Mouse (Mus musculus) lung, embryonic 16.5 days (tissue): ENCODE measurements around the gene Tex21. TPM values are rescaled to one million over a fixed set of nuclear protein-coding genes. Genes with fewer than 3 reads are reported as not detected.

Source experiments
- ATAC-seq: fragments of 200-750 bp; cut with Nextera tagmentation; 2 replicates; pipeline ENCODE4 v1.8.0; 2017; ENCODE audit warnings: low read depth, mild to moderate bottlenecking, moderate library complexity
- H3K27ac ChIP-seq: fragments of 300-500 bp; sonication (generic); 2 replicates; pipeline ENCODE4 v1.5.1; 2014; ENCODE audit warnings: mild to moderate bottlenecking, control low read depth, low read length
- H3K27me3 ChIP-seq: fragments of 300-500 bp; sonication (generic); 2 replicates; pipeline ENCODE4 v1.6.1; 2014; ENCODE audit warnings: low read depth, low read length, mixed read lengths; ENCODE audit not compliant: control insufficient read depth, insufficient read depth
- H3K36me3 ChIP-seq: fragments of 300-500 bp; sonication (generic); 2 replicates; pipeline ENCODE4 v1.6.1; 2014; ENCODE audit warnings: low read length; ENCODE audit not compliant: control insufficient read depth, insufficient read depth
- H3K4me1 ChIP-seq: fragments of 300-500 bp; sonication (generic); replicated peaks from 2 replicates; pipeline ENCODE4 v1.6.1; 2014; ENCODE audit warnings: low read length, mixed read lengths; ENCODE audit not compliant: control insufficient read depth, insufficient read depth
- H3K4me2 ChIP-seq: fragments of 300-500 bp; sonication (generic); 2 replicates; pipeline ENCODE4 v1.6.1; 2014; ENCODE audit warnings: low read depth, low read length, control low read depth
- H3K4me3 ChIP-seq: fragments of 300-500 bp; sonication (generic); 2 replicates; pipeline ENCODE4 v1.5.1; 2014; ENCODE audit warnings: mild to moderate bottlenecking, low read length, control low read depth
- H3K9ac ChIP-seq: fragments of 300-500 bp; sonication (generic); 2 replicates; pipeline ENCODE4 v1.6.1; 2014; ENCODE audit warnings: low read length, control low read depth
- H3K9me3 ChIP-seq: fragments of 300-500 bp; sonication (generic); 2 replicates; pipeline ENCODE4 v1.6.1; 2016; ENCODE audit warnings: low read length; ENCODE audit not compliant: control insufficient read depth
- WGBS: fragments of 180-500 bp; shearing (Covaris S2); extraction: QIAGEN DNeasy Blood & Tissue Kit; methylation state at CpG from one replicate; pipeline ENCODE4 v1.1.7; 2014; 5-methylcytosine and 5-hydroxymethylcytosine counted together
- polyA plus RNA-seq: library from polyadenylated mRNA; unstranded; fragments of >200 nt; fragmentation: Nextera tagmentation; extraction: Ambion mirVana; gene quantifications from 2 replicates; pipeline ENCODE4 v1.2.1, GENCODE M21; 2015

Gene Tex21
- polyA plus RNA-seq, 1 experiment from 2014 or later = not detected

DNA sequence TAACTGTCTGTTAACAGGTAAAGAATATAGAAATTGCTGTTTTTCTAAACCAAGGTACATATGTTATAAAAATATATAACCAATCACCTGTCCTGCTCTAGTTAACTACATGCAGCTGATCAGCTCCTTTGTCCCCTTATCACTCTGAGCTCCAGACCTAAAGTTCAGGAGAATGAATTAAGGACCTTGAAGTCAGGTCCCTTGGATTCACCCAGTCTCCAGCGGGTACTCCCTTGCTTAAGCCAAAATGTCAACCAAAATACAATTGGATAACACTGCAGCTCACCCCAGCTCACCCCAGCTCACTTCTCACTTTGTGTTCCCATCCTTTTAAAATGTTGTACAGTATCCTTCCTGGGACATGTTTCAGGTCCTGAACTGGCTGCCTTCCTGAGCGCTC is 7.0 kb upstream of the Tex21 start:
- peaks cover 13% of the 10 kb centered on the region for H3K4me1 ChIP-seq
- ATAC-seq = no peak
- H3K27ac ChIP-seq = no peak overlapping the region
- no peaks in the 10 kb centered on the region for H3K27me3 ChIP-seq
- 75% methylated on average over 2 of the region's 2 CpGs for WGBS
- H3K9me3 ChIP-seq = no peaks in the 10 kb centered on the region
- H3K4me2 ChIP-seq = no peak overlapping the region
- H3K4me3 ChIP-seq = no peak overlapping the region
- H3K9ac ChIP-seq = no peak overlapping the region
- H3K36me3 ChIP-seq = no peaks in the 10 kb centered on the region

DNA sequence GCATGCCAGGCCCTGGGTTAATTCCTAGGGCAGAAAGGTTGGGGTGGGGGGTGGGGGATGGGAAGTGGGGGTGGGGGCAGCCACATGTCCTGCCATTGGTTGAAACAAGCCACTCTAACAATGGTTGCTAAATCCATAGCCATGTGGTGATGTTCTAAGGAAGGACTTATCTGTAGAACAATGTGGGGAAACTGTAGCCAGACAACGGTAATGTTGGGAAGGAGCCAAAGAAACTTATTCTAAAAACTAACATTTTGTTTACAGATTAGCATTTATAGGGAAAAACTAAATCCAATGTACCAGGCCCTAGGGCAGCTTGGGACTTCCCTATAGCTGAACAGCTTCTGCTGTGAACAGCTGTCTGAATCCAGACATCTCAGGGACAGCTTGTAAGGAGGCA is 6.5 kb upstream of the Tex21 start:
- no peak overlapping the region for H3K27ac ChIP-seq

DNA sequence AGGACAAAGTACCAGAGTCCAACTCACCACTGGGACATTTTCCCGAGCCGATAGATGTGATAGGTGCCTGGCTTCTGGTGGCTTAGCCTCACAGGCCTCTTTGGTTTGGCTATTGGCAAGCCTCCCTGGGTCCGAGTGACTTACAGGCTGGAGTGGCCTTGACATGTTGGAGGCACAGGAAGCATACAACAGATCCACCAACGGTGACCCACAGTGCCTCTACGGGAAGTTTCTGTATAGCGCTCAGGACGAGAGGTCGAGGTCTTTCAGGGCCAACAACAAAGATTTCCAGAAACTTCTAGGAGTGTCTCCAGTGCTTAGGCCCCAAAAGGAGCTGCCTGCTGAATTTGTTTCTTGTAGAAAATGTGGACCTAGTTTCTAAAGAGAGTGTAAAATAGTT is 1.6 kb downstream of the Tex21 start:
- Histone ChIP-seq H3K27me3 (no peaks in the 10 kb centered on the region), H3K9ac (no peak overlapping the region), H3K9me3 (no peaks in the 10 kb centered on the region), H3K27ac (no peak overlapping the region), H3K4me2 (no peak overlapping the region), H3K4me1 (no peaks in the 10 kb centered on the region), H3K36me3 (no peaks in the 10 kb centered on the region), H3K4me3 (no peak overlapping the region)
- 80% methylated on average over 8 of the region's 8 CpGs for WGBS
- no peak for ATAC-seq

More for the DNA sequence above, 6.5 kb upstream of the Tex21 start:
- H3K4me3 ChIP-seq = no peak overlapping the region
- H3K27me3 ChIP-seq = no peaks in the 10 kb centered on the region
- no peaks in the 10 kb centered on the region for H3K9me3 ChIP-seq
- no peak for ATAC-seq
- 53% methylated on average over 1 of the region's 1 CpGs for WGBS
- H3K36me3 ChIP-seq = no peaks in the 10 kb centered on the region
- H3K4me1 ChIP-seq = peaks cover 13% of the 10 kb centered on the region
- no peak overlapping the region for H3K4me2 ChIP-seq
- H3K9ac ChIP-seq = no peak overlapping the region

DNA sequence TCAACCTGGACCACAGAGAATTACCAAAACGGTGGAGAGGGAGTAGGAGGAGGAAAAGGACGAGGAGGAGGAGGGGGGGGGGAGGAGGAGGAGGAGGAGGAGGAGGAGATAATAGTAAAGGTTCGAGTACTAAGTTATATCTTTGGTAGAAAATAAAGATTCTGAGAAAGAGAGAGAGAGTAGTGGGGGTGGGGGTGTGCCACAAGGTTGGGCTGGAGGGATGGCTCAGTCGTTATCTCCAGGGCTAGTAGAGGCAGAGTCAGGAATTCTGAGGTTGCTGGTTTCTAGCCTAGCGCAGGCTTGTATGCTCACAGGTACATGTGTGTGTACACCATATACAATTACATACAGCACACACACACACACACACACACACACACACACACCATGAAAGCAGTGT is 4.7 kb downstream of the Tex21 start:
- no peaks in the 10 kb centered on the region for H3K9me3 ChIP-seq
- no peaks in the 10 kb centered on the region for H3K4me1 ChIP-seq
- H3K27ac ChIP-seq = no peak overlapping the region
- 46% methylated on average over 5 of the region's 5 CpGs for WGBS
- H3K4me3 ChIP-seq = no peak overlapping the region
- H3K36me3 ChIP-seq = no peaks in the 10 kb centered on the region
- no peaks in the 10 kb centered on the region for H3K27me3 ChIP-seq
- H3K4me2 ChIP-seq = no peak overlapping the region
- no peak overlapping the region for H3K9ac ChIP-seq
- no peak for ATAC-seq

DNA sequence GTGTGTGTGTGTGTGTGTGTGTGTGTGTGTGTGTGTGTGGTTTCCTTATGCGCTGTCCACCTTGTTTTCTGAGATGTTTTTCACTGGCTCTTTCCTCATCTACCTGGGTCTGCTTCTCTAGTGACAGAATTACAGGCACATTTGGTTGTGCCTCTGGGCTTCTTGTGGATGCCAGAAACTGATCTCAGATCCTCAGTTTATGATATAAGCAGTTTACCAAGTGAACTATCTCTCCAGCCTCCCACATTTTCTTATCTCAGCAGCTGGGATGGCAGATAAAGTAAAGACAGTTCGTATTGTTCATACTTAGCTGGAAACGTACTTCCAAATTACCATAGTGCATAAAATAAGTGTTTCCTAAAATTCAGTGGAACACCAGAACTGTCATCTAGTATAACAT is 5.5 kb downstream of the Tex21 start:
- Histone ChIP-seq H3K36me3 (no peaks in the 10 kb centered on the region), H3K4me3 (no peak overlapping the region), H3K9me3 (no peaks in the 10 kb centered on the region), H3K27me3 (no peaks in the 10 kb centered on the region), H3K9ac (no peak overlapping the region), H3K4me1 (no peaks in the 10 kb centered on the region), H3K27ac (no peak overlapping the region), H3K4me2 (no peak overlapping the region)
- ATAC-seq = no peak
- 65% methylated on average over 3 of the region's 3 CpGs for WGBS

DNA sequence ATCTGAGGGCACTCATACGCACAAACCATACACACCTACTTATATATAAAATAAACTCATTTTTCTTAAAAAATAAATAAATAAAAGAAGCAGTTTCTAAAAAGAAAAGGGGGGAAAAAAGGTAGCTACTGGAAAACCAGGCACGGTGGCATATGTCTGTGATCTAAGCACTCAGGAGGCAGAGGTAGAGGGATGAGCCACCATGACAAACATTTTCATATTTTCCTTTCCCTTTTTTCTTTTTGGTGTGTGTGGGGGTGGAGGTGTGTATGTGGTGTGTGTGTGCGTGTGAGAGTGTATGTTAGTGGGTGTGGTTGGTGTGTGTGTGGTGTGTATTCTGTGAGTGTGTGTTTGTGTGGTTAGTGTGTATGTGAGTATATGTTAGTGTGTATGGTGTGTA is 5.9 kb downstream of the Tex21 start:
- no peak for ATAC-seq
- no peak overlapping the region for H3K9ac ChIP-seq
- no peak overlapping the region for H3K4me2 ChIP-seq
- no peaks in the 10 kb centered on the region for H3K9me3 ChIP-seq
- no peak overlapping the region for H3K27ac ChIP-seq
- H3K27me3 ChIP-seq = no peaks in the 10 kb centered on the region
- 83% methylated on average over 3 of the region's 3 CpGs for WGBS
- no peaks in the 10 kb centered on the region for H3K4me1 ChIP-seq
- no peaks in the 10 kb centered on the region for H3K36me3 ChIP-seq
- no peak overlapping the region for H3K4me3 ChIP-seq

DNA sequence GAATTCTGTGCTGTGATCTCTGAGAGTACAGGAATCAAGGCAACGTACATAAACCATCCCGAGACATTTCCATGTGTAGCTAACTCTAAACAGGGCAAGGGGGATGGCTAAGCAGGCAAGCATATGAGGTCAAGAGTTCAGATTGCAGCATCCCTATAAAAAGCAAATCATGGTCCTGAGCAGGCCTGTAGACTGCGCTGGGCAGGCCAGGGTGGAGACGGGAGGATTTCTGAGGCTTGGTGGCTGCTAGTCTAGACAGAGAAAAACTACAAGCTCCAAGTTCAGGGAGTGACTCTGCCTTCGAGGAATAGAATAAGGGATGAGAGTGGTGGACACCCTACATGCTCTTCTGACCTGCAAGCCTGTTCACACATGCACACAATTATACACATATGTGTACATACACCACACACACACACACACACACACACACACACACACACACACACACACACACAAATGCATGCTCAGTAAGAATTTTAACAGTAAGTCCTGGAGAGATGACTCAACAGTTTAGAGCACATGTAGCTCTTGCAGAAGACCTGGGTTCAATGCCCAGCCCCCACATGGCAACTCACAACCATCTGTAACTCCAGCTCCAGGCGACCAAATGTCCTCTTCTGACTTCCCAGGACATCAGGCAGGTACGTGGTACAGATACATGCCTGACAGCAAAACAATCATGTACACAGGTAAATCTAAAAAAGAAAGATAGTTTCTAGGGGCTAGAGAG is 6.5 kb downstream of the Tex21 start:
- Histone ChIP-seq H3K4me3 (no peak overlapping the region), H3K4me2 (no peak overlapping the region), H3K27me3 (no peaks in the 10 kb centered on the region), H3K9ac (no peak overlapping the region), H3K4me1 (no peaks in the 10 kb centered on the region), H3K27ac (no peak overlapping the region), H3K9me3 (no peaks in the 10 kb centered on the region), H3K36me3 (no peaks in the 10 kb centered on the region)
- no peak for ATAC-seq
- WGBS = 63% methylated on average over 7 of the region's 7 CpGs

DNA sequence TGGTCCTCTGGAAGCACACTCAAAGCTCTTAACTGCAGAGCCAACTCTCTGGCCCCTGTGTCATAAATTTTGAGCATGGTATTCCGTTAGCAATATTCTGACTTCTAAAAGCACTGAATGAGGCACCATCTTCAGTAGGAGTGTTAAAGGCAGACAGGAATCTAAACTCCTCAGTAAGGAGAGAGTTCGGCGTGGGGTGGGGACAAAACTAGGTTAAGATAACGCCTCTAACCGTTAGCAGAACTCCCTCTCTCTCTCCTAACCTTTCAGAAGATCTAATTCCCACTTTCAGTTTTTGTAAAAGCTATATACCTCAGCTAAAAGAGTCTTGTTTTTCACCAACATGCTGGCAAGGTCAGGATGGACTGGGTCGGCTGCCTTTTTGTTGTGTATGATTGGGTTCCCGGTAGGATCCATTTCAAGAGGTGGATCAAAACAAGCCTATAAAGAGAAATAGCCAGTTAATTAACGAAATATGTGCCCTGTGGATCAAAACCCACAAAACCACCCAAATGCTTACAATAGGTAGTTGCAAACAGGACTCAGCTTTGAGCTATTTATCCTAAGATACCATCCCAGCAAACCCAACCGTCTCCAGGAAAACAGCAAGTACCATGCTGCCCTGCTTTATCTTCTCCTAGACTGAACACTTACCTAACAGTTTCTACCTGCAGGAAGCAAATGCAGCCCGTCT is 7.3 kb downstream of the Tex21 start:
- H3K9me3 ChIP-seq = no peaks in the 10 kb centered on the region
- no peak overlapping the region for H3K4me2 ChIP-seq
- H3K4me1 ChIP-seq = no peaks in the 10 kb centered on the region
- no peaks in the 10 kb centered on the region for H3K27me3 ChIP-seq
- no peaks in the 10 kb centered on the region for H3K36me3 ChIP-seq
- no peak overlapping the region for H3K4me3 ChIP-seq
- 67% methylated on average over 10 of the region's 10 CpGs for WGBS
- H3K27ac ChIP-seq = no peak overlapping the region
- no peak for ATAC-seq
- no peak overlapping the region for H3K9ac ChIP-seq

DNA sequence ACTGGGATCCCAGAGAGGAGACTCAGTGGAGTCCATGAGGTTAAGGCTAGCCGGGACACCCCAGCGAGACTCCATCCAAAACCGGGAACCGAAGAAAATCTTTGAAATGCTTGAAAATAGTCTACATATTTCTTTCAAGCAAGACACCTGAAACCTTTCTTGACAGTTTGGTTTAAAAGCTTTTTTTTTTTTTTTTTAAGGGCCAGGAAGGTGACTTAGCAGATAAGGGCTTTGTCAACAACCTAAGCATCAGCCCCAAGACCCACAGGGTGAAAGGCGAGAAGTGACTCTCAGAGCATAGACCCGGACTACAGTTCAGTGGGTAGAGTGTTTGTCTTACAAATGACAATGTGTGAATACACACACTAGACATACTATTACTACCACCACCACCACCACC is 11.3 kb downstream of the Tex21 start:
- Histone ChIP-seq H3K4me3 (no peak overlapping the region), H3K4me2 (no peak overlapping the region), H3K4me1 (no peaks in the 10 kb centered on the region), H3K27ac (no peak overlapping the region), H3K36me3 (no peaks in the 10 kb centered on the region), H3K9me3 (no peaks in the 10 kb centered on the region), H3K27me3 (no peaks in the 10 kb centered on the region), H3K9ac (no peak overlapping the region)
- 66% methylated on average over 6 of the region's 6 CpGs for WGBS
- ATAC-seq = no peak
